Mouse (Mus musculus) megakaryocyte-erythroid progenitor cell, adult 5 weeks (primary cell): Measurements from ENCODE around the gene Cnot6l. TPM values are rescaled to one million over a fixed set of nuclear protein-coding genes. Genes with fewer than 3 reads are reported as not detected.

Experiments
- polyA plus RNA-seq: library from polyadenylated mRNA; stranded (reverse); fragments of >175 nt; gene quantifications from 2 replicates; pipeline ENCODE4 v1.2.3, GENCODE M21; 2012

Cnot6l gene
- 2.3 and 3.2 TPM in 2 replicates for polyA plus RNA-seq

GRCm38 (mm10) chr5:96164021-96164411 lies at the start of gene Cnot6l:
Cnot6l (minus strand) TSS chr5:96164171.

GRCm38 (mm10) chr5:96209459-96209858 lies 45.5 kb upstream of the Cnot6l start, which contains the start of gene Mrpl1:
Mrpl1 (plus strand) TSS chr5:96209493.

Other genes starting within 250 kb of the Cnot6l start
- gene Cxcl13, start 207.2 kb downstream of the Cnot6l start, polyA plus RNA-seq, result not detected in 2 replicates
- 1.5 and 1.8 TPM in 2 replicates for gene Mrpl1, start 45.3 kb upstream of the Cnot6l start, polyA plus RNA-seq
- gene Fras1, start 209.8 kb upstream of the Cnot6l start, polyA plus RNA-seq, result under 0.01 TPM in 2 replicates